Mouse (Mus musculus): Measurements from ENCODE around the gene Ces1d. TPM values are rescaled to one million over a fixed set of nuclear protein-coding genes. Genes with fewer than 3 reads are reported as not detected.

Ces1d gene
- polyA plus RNA-seq, 1 experiment from 2014 or later, result not detected

DNA sequence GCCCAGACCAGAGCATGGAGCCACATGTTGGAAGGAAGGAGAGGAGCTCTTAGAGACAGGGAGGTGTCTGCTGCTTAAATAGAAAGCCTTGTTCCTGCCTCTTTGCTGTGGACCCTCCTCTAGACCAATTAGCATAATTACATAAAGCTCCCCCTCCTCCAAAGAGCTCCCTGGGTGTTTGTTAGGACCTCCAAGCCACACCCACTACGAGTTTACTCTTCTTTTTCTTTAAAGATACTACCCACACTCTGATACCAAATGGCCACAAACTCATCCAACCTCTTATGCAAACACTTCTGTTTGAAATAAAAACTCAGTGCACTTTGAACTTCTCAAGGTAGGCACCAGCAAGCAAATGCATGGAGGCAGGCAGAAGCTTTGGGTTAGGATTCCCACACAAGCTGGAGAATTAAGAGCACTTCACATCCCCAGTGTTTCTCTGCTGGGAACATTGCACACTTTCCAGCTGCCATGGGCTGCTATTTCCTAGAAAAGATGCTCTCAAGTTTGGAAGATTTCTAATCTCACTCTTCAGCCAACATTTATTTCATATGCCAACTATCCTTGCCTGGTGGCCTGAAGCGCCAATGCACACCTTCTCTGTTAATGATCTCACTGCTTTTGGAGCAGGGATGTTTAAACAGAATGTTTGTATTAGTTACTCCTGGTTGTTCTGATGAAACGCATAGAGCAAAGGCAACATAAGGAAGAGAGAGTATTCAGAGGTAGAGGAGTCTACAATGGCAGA, 66.2 kb downstream of the Ces1d start, which contains the start of gene Ces1c:
Ces1c (minus strand) TSS at position 51 of the 748 bp plus-strand sequence.
- Histone ChIP-seq H3K4me2 (replicated peaks) (no peak within 1 kb of the TSS), H3K4me3 (no peak within 1 kb of the TSS), H3K27me3 (no peaks in the 10 kb centered on the region), H3K9me3 (no peaks in the 10 kb centered on the region), H3K4me1 (no peaks in the 10 kb centered on the region), H3K36me3 (no peaks in the 10 kb centered on the region), H3K27ac (replicated peaks) (no peak within 1 kb of the TSS), H3K9ac (replicated peaks) (no peak within 1 kb of the TSS)
- 88% methylated on average over 3 of the region's 3 CpGs for WGBS
- no peak for ATAC-seq (replicated peaks)

DNA sequence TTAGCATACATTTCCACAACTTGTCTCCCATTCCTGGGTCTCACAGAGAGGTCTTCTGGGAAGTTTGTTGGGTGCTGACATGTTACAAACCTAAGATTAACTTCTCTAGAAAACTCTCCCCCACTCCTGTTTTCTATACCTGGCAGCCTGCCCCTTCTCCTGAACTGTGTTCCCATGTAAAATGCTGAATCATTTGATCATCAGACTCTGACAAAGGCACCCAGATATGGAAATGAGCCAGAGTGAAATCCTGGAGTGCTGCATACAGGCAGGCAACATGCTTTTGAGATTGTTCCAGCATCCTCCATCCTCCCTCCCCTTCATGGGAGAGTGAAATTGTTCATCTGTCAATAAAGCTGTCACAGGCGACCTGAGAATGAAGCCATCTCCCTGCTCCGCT, 71.2 kb downstream of the Ces1d start:
- H3K4me2 ChIP-seq (replicated peaks), result no peak overlapping the region
- no peaks in the 10 kb centered on the region for H3K4me1 ChIP-seq
- no peaks in the 10 kb centered on the region for H3K9me3 ChIP-seq
- 78% methylated on average over 2 of the region's 2 CpGs for WGBS
- no peak overlapping the region for H3K4me3 ChIP-seq
- no peak overlapping the region for H3K27ac ChIP-seq (replicated peaks)
- no peak for ATAC-seq (replicated peaks)
- H3K36me3 ChIP-seq, result no peaks in the 10 kb centered on the region
- H3K27me3 ChIP-seq, result no peaks in the 10 kb centered on the region
- H3K9ac ChIP-seq (replicated peaks), result no peak overlapping the region

DNA sequence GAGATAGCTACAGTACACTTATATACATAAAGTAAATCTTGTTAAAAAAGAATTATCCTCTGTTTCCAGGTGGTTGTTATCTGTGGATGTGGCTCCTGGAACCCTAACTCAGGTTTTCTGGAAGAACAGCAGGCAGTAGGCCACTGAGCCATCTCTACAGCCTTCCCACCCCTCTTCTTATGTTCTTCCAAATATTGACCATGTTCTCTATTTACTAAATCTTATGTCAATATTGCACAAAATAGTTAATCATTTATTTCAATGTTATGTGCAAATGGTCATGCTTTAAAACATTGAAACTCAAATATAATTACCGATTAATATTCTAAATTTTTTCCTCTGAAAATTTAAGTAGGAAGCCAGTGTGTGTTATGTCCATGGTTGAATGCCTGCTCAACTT, 75.6 kb downstream of the Ces1d start:
- ATAC-seq (replicated peaks), result no peak
- no peak overlapping the region for H3K4me3 ChIP-seq
- WGBS, result 97% methylated on average over 1 of the region's 1 CpGs

More for the DNA sequence above, 75.6 kb downstream of the Ces1d start:
- no peaks in the 10 kb centered on the region for H3K36me3 ChIP-seq
- no peaks in the 10 kb centered on the region for H3K4me1 ChIP-seq
- no peaks in the 10 kb centered on the region for H3K27me3 ChIP-seq
- H3K4me2 ChIP-seq (replicated peaks), result no peak overlapping the region
- H3K27ac ChIP-seq (replicated peaks), result no peak overlapping the region
- H3K9me3 ChIP-seq, result no peaks in the 10 kb centered on the region
- H3K9ac ChIP-seq (replicated peaks), result no peak overlapping the region

Other genes with a start within 250 kb of the Ces1d start
- gene Slc6a2, start 237.8 kb downstream of the Ces1d start, polyA plus RNA-seq (2015; fragmentation: Nextera tagmentation; extraction: Ambion mirVana), result 0.03 TPM in 1 of 2 replicates, not detected in the other
- not detected in 2 replicates for gene Ces1a, start 149.6 kb downstream of the Ces1d start, polyA plus RNA-seq (2015; fragmentation: Nextera tagmentation; extraction: Ambion mirVana)
- not detected in 2 replicates for gene Ces1b, start 117.8 kb downstream of the Ces1d start, polyA plus RNA-seq (2015; fragmentation: Nextera tagmentation; extraction: Ambion mirVana)
- gene Ces1c, start 66.6 kb downstream of the Ces1d start, polyA plus RNA-seq (2015; fragmentation: Nextera tagmentation; extraction: Ambion mirVana), result not detected in 2 replicates
- not detected in 2 replicates for gene Ces1e, start 31.8 kb upstream of the Ces1d start, polyA plus RNA-seq (2015; fragmentation: Nextera tagmentation; extraction: Ambion mirVana)
- not detected in 2 replicates for gene Ces1f, start 81.9 kb upstream of the Ces1d start, polyA plus RNA-seq (2015; fragmentation: Nextera tagmentation; extraction: Ambion mirVana)
- not detected in 2 replicates for gene Ces1g, start 139.5 kb upstream of the Ces1d start, polyA plus RNA-seq (2015; fragmentation: Nextera tagmentation; extraction: Ambion mirVana)
- not detected in 2 replicates for gene Ces1h, start 181.9 kb upstream of the Ces1d start, polyA plus RNA-seq (2015; fragmentation: Nextera tagmentation; extraction: Ambion mirVana)

Data from forebrain, embryonic 15.5 days (tissue).